Mouse (Mus musculus): ENCODE results near the gene Bmf. TPM values are rescaled to one million over a fixed set of nuclear protein-coding genes. Genes with fewer than 3 reads are reported as not detected.

Bmf gene
- 5.5 and 8.5 TPM in 2 replicates for polyA plus RNA-seq (2015; fragmentation: Nextera tagmentation; extraction: Ambion mirVana)

GRCm38 (mm10) chr2:118549507-118550473 lies at the start of gene Bmf:
Bmf (minus strand) TSS chr2:118549687.
- ATAC-seq (ENCODE audit: borderline replicate concordance, extremely low read depth, low FRiP score, low TSS enrichment), result peak; percentile 88
- peak within 1 kb of the TSS; percentile 79 for H3K4me2 ChIP-seq
- peak within 1 kb of the TSS; percentile 64 for H3K9ac ChIP-seq
- H3K27ac ChIP-seq, result peak within 1 kb of the TSS; percentile 70
- no peaks in the 10 kb centered on the region for H3K9me3 ChIP-seq
- peak within 1 kb of the TSS; percentile 89 for H3K4me3 ChIP-seq
- H3K4me1 ChIP-seq, result peaks cover 52% of the 10 kb centered on the region
- under 1% methylated on average over 45 of the region's 45 CpGs for WGBS
- H3K36me3 ChIP-seq, result no peaks in the 10 kb centered on the region
- no peaks in the 10 kb centered on the region for H3K27me3 ChIP-seq

- peak overlapping the region; percentile 55 for H3K9ac ChIP-seq
- 36% methylated on average over 5 of the region's 5 CpGs for WGBS
- peak overlapping the region; percentile 55 for H3K4me2 ChIP-seq
- peak overlapping the region; percentile 57 for H3K4me3 ChIP-seq
- H3K27me3 ChIP-seq, result no peaks in the 10 kb centered on the region
- ATAC-seq (ENCODE audit: borderline replicate concordance, extremely low read depth, low FRiP score, low TSS enrichment), result no peak
- peaks cover 35% of the 10 kb centered on the region for H3K36me3 ChIP-seq
- no peak overlapping the region for H3K27ac ChIP-seq
- H3K9me3 ChIP-seq, result no peaks in the 10 kb centered on the region
- H3K4me1 ChIP-seq, result peaks cover 29% of the 10 kb centered on the region
Observed at GRCm38 (mm10) chr2:118599087-118599486, 49.6 kb upstream of the Bmf start.

- ATAC-seq (ENCODE audit: borderline replicate concordance, extremely low read depth, low FRiP score, low TSS enrichment), result peak; percentile 97
- Histone ChIP-seq H3K4me2 (peak within 1 kb of the TSS; percentile 55), H3K9ac (peak within 1 kb of the TSS; percentile 55), H3K4me1 (peaks cover 29% of the 10 kb centered on the region), H3K27ac (peak within 1 kb of the TSS; percentile 27), H3K9me3 (no peaks in the 10 kb centered on the region), H3K36me3 (peaks cover 23% of the 10 kb centered on the region), H3K27me3 (no peaks in the 10 kb centered on the region), H3K4me3 (peak within 1 kb of the TSS; percentile 57)
- WGBS, result 5% methylated on average over 41 of the region's 41 CpGs
Observed at GRCm38 (mm10) chr2:118597673-118598568, 48.4 kb upstream of the Bmf start, which contains the start of gene Bub1b. Bub1b (plus strand) TSS chr2:118598211.

- no peak for ATAC-seq (ENCODE audit: borderline replicate concordance, extremely low read depth, low FRiP score, low TSS enrichment)
- WGBS, result 77% methylated on average over 4 of the region's 4 CpGs
- H3K36me3 ChIP-seq, result no peaks in the 10 kb centered on the region
- H3K4me3 ChIP-seq, result no peak overlapping the region
- no peak overlapping the region for H3K9ac ChIP-seq
- H3K27me3 ChIP-seq, result no peaks in the 10 kb centered on the region
- H3K4me1 ChIP-seq, result 0 out of 2 replicates have a peak, but pooled peaks cover 7% of the 10 kb centered on the region
- H3K9me3 ChIP-seq, result no peaks in the 10 kb centered on the region
- H3K4me2 ChIP-seq, result no peak overlapping the region
- H3K27ac ChIP-seq, result no peak overlapping the region
Observed at GRCm38 (mm10) chr2:118591083-118591482, 41.6 kb upstream of the Bmf start.

GRCm38 (mm10) chr2:118587686-118588085 lies 38.2 kb upstream of the Bmf start:
- H3K4me1 ChIP-seq, result 0 out of 2 replicates have a peak, but pooled peaks cover 9% of the 10 kb centered on the region
- no peak overlapping the region for H3K27ac ChIP-seq
- H3K4me3 ChIP-seq, result no peak overlapping the region
- no peaks in the 10 kb centered on the region for H3K9me3 ChIP-seq
- 70% methylated on average over 3 of the region's 3 CpGs for WGBS
- H3K9ac ChIP-seq, result no peak overlapping the region
- H3K27me3 ChIP-seq, result no peaks in the 10 kb centered on the region
- H3K36me3 ChIP-seq, result no peaks in the 10 kb centered on the region
- no peak for ATAC-seq (ENCODE audit: borderline replicate concordance, extremely low read depth, low FRiP score, low TSS enrichment)
- no peak overlapping the region for H3K4me2 ChIP-seq

GRCm38 (mm10) chr2:118586013-118586412 lies 36.5 kb upstream of the Bmf start:
- Histone ChIP-seq H3K4me3 (no peak overlapping the region), H3K9me3 (no peaks in the 10 kb centered on the region), H3K27ac (peak overlapping the region; percentile 8; the same call in 1 of the 2 replicates), H3K27me3 (no peaks in the 10 kb centered on the region), H3K4me2 (peak overlapping the region; percentile 3; the same call in 1 of the 2 replicates), H3K9ac (no peak overlapping the region), H3K4me1 (0 out of 2 replicates have a peak, but pooled peaks cover 9% of the 10 kb centered on the region), H3K36me3 (no peaks in the 10 kb centered on the region)
- WGBS, result 26% methylated on average over 5 of the region's 5 CpGs
- peak; percentile 72 for ATAC-seq (ENCODE audit: borderline replicate concordance, extremely low read depth, low FRiP score, low TSS enrichment)

- H3K4me3 ChIP-seq, result no peak overlapping the region
- no peak overlapping the region for H3K4me2 ChIP-seq
- 58% methylated on average over 3 of the region's 3 CpGs for WGBS
- no peak overlapping the region for H3K9ac ChIP-seq
- no peaks in the 10 kb centered on the region for H3K27me3 ChIP-seq
- no peak overlapping the region for H3K27ac ChIP-seq
- no peak for ATAC-seq (ENCODE audit: borderline replicate concordance, extremely low read depth, low FRiP score, low TSS enrichment)
- no peaks in the 10 kb centered on the region for H3K4me1 ChIP-seq
- H3K9me3 ChIP-seq, result no peaks in the 10 kb centered on the region
- H3K36me3 ChIP-seq, result no peaks in the 10 kb centered on the region
Observed at GRCm38 (mm10) chr2:118573135-118573534, 23.6 kb upstream of the Bmf start.

GRCm38 (mm10) chr2:118572183-118572836 lies 22.8 kb upstream of the Bmf start:
- Histone ChIP-seq H3K4me1 (no peaks in the 10 kb centered on the region), H3K36me3 (no peaks in the 10 kb centered on the region), H3K4me3 (no peak overlapping the region), H3K9ac (no peak overlapping the region), H3K9me3 (no peaks in the 10 kb centered on the region), H3K27me3 (no peaks in the 10 kb centered on the region), H3K4me2 (no peak overlapping the region), H3K27ac (no peak overlapping the region)
- peak; percentile 46; the same call in 1 of the 2 replicates for ATAC-seq (ENCODE audit: borderline replicate concordance, extremely low read depth, low FRiP score, low TSS enrichment)
- whole genome bisulfite sequencing, result 71% methylated on average over 9 of the region's 9 CpGs

- no peak for ATAC-seq (ENCODE audit: borderline replicate concordance, extremely low read depth, low FRiP score, low TSS enrichment)
- no peak overlapping the region for H3K4me3 ChIP-seq
- 67% methylated on average over 2 of the region's 2 CpGs for WGBS
Observed at GRCm38 (mm10) chr2:118570939-118571338, 21.5 kb upstream of the Bmf start.

GRCm38 (mm10) chr2:118567179-118567578 lies 17.7 kb upstream of the Bmf start:
- no peak overlapping the region for H3K4me2 ChIP-seq
- WGBS, result 84% methylated on average over 8 of the region's 8 CpGs
- ATAC-seq (ENCODE audit: borderline replicate concordance, extremely low read depth, low FRiP score, low TSS enrichment), result no peak

More at GRCm38 (mm10) chr2:118570939-118571338, 21.5 kb upstream of the Bmf start:
- H3K36me3 ChIP-seq, result no peaks in the 10 kb centered on the region
- H3K27me3 ChIP-seq, result no peaks in the 10 kb centered on the region
- no peak overlapping the region for H3K9ac ChIP-seq
- no peaks in the 10 kb centered on the region for H3K9me3 ChIP-seq
- no peaks in the 10 kb centered on the region for H3K4me1 ChIP-seq
- H3K27ac ChIP-seq, result no peak overlapping the region
- H3K4me2 ChIP-seq, result no peak overlapping the region

GRCm38 (mm10) chr2:118562431-118562830 lies 12.9 kb upstream of the Bmf start:
- Histone ChIP-seq H3K27me3 (no peaks in the 10 kb centered on the region), H3K4me1 (no peaks in the 10 kb centered on the region), H3K4me3 (no peak overlapping the region), H3K9ac (no peak overlapping the region), H3K36me3 (no peaks in the 10 kb centered on the region), H3K4me2 (no peak overlapping the region), H3K9me3 (no peaks in the 10 kb centered on the region), H3K27ac (no peak overlapping the region)
- WGBS, result 87% methylated on average over 3 of the region's 3 CpGs
- ATAC-seq (ENCODE audit: borderline replicate concordance, extremely low read depth, low FRiP score, low TSS enrichment), result no peak

More at GRCm38 (mm10) chr2:118567179-118567578, 17.7 kb upstream of the Bmf start:
- Histone ChIP-seq H3K9ac (no peak overlapping the region), H3K9me3 (no peaks in the 10 kb centered on the region), H3K4me1 (no peaks in the 10 kb centered on the region), H3K27ac (no peak overlapping the region), H3K36me3 (no peaks in the 10 kb centered on the region), H3K4me3 (no peak overlapping the region), H3K27me3 (no peaks in the 10 kb centered on the region)
